Mouse (Mus musculus) intestine, postnatal 0 days (tissue): ENCODE results near the gene Tjp2. TPM values are rescaled to one million over a fixed set of nuclear protein-coding genes. Genes with fewer than 3 reads are reported as not detected.

Experiments used
- ATAC-seq: fragments of 200-750 bp; cut with Nextera tagmentation; 2 replicates; pipeline ENCODE4 v1.8.0; 2017; ENCODE audit warnings: mild to moderate bottlenecking, moderate TSS enrichment, moderate library complexity
- H3K27ac ChIP-seq: fragments of 300-500 bp; sonication (generic); 2 replicates; pipeline ENCODE4 v1.5.1; 2014; ENCODE audit warnings: mild to moderate bottlenecking, low read depth, low read length, moderate library complexity
- H3K27me3 ChIP-seq: fragments of 300-500 bp; sonication (generic); replicated peaks from 2 replicates; pipeline ENCODE4 v1.6.1; 2014; ENCODE audit warnings: low read length, mixed read lengths; ENCODE audit not compliant: control insufficient read depth, insufficient read depth
- H3K36me3 ChIP-seq: fragments of 300-500 bp; sonication (generic); 2 replicates; pipeline ENCODE4 v1.6.1; 2014; ENCODE audit warnings: mild to moderate bottlenecking, moderate library complexity; ENCODE audit not compliant: control insufficient read depth, insufficient read depth
- H3K4me1 ChIP-seq: fragments of 300-500 bp; sonication (generic); replicated peaks from 2 replicates; pipeline ENCODE4 v1.6.1; 2014; ENCODE audit warnings: antibody characterized with exemption, low read length, mixed read lengths; ENCODE audit not compliant: control insufficient read depth, insufficient read depth
- H3K4me2 ChIP-seq: fragments of 300-500 bp; sonication (generic); replicated peaks from 2 replicates; pipeline ENCODE4 v1.6.1; 2014; ENCODE audit warnings: low read depth, mild to moderate bottlenecking, moderate library complexity
- H3K4me3 ChIP-seq: fragments of 300-500 bp; sonication (generic); 2 replicates; pipeline ENCODE4 v1.5.1; 2014; ENCODE audit warnings: low read depth, low read length
- H3K9ac ChIP-seq: fragments of 300-500 bp; sonication (generic); 2 replicates; pipeline ENCODE4 v1.6.1; 2014; ENCODE audit warnings: mild to moderate bottlenecking, low read depth, low read length
- H3K9me3 ChIP-seq: fragments of 300-500 bp; sonication (generic); 2 replicates; pipeline ENCODE4 v1.6.1; 2016; ENCODE audit warnings: mixed run types; ENCODE audit not compliant: control insufficient read depth
- CTCF ChIP-seq: sonication (generic); IDR thresholded peaks from 2 replicates; pipeline ENCODE4 v1.5.1; 2016; ENCODE audit warnings: low read depth, mild to moderate bottlenecking, control low read depth, antibody characterized with exemption, moderate library complexity
- WGBS: fragments of 180-500 bp; shearing (Covaris S2); extraction: QIAGEN DNeasy Blood & Tissue Kit; methylation state at CpG from one replicate; pipeline ENCODE4 v1.1.7; 2014; 5-methylcytosine and 5-hydroxymethylcytosine counted together
- polyA plus RNA-seq: library from polyadenylated mRNA; unstranded; fragments of >200 nt; fragmentation: Nextera tagmentation; extraction: Ambion mirVana; gene quantifications from 2 replicates; pipeline ENCODE4 v1.2.1, GENCODE M21; 2015

Gene Tjp2
- polyA plus RNA-seq, 1 experiment from 2014 or later = 26.2 TPM

GRCm38 (mm10) chr19:24058851-24059250 lies 166.0 kb downstream of the Tjp2 start:
- WGBS = 73% methylated on average over 8 of the region's 8 CpGs
- no peak for ATAC-seq
- no peaks in the 10 kb centered on the region for H3K36me3 ChIP-seq
- H3K4me2 ChIP-seq = no peak overlapping the region
- H3K9me3 ChIP-seq = no peaks in the 10 kb centered on the region
- H3K4me1 ChIP-seq = no peaks in the 10 kb centered on the region; the same call in 1 of the 2 replicates
- H3K4me3 ChIP-seq = no peak overlapping the region
- no peaks in the 10 kb centered on the region for H3K27me3 ChIP-seq
- H3K27ac ChIP-seq = no peak overlapping the region
- H3K9ac ChIP-seq = no peak overlapping the region
- no peak for TF ChIP-seq CTCF

DNA sequence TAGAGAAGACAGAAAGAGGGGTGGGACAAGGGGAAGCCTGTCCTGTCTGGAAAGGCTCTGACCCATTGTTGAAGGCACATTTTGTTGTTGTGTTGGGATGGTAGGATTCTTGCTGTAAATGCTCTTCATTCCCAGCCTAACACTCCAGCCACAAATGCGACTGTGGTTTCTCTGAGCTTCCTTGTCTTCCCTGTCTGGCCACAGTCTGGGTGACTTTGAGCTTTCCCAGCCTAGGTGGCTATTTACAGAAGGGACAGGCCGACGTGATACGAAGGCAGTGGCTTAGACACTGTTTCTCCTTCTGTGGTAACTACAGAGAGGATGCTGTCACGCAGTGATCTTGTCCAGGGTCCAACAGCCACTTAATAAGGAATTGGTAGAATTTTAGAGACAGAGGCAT lies 166.8 kb downstream of the Tjp2 start:
- H3K4me2 ChIP-seq = peak overlapping the region; percentile 24; the same call in 1 of the 2 replicates
- H3K27ac ChIP-seq = 0 out of 2 replicates have a peak overlapping the region, but pooled peaks have one; percentile 35
- no peak for ATAC-seq
- no peak overlapping the region for H3K9ac ChIP-seq
- no peaks in the 10 kb centered on the region for H3K9me3 ChIP-seq
- no peak overlapping the region for H3K4me3 ChIP-seq
- WGBS = 16% methylated on average over 5 of the region's 5 CpGs
- H3K36me3 ChIP-seq = no peaks in the 10 kb centered on the region
- H3K27me3 ChIP-seq = no peaks in the 10 kb centered on the region
- TF ChIP-seq CTCF = no peak
- H3K4me1 ChIP-seq = no peaks in the 10 kb centered on the region; the same call in 1 of the 2 replicates

DNA sequence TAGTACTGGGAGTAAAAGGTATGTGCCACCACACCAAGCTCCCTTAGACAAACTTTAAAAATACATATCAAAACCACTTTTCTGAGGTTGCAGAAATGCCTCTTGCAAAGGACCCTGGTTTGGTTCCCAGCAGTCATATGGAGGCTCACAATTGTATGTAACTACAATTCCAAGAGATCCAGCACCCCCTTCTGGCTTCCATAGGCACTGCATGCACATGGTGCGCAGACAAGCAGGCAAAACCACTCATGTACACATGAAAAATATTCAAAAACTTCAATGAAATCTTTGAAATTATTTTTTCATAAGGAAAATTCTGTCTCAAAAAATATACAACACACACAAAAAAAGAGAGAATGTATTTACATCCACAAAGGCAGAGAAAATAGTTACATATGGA lies 167.9 kb downstream of the Tjp2 start:
- H3K4me2 ChIP-seq = no peak overlapping the region
- H3K9me3 ChIP-seq = no peaks in the 10 kb centered on the region
- peak; percentile 44 for TF ChIP-seq CTCF
- H3K27me3 ChIP-seq = no peaks in the 10 kb centered on the region
- no peak for ATAC-seq
- no peaks in the 10 kb centered on the region; the same call in 1 of the 2 replicates for H3K4me1 ChIP-seq
- no peak overlapping the region for H3K27ac ChIP-seq
- no peaks in the 10 kb centered on the region for H3K36me3 ChIP-seq
- H3K9ac ChIP-seq = no peak overlapping the region
- no peak overlapping the region for H3K4me3 ChIP-seq
- WGBS = 100% methylated on average over 1 of the region's 1 CpGs

- WGBS = 19% methylated on average over 2 of the region's 2 CpGs
- ATAC-seq = 0 out of 2 replicates have a peak, but pooled peaks have one; percentile 9
- H3K27ac ChIP-seq = peak overlapping the region; percentile 57; the same call in 1 of the 2 replicates
Observed at GRCm38 (mm10) chr19:24054904-24055303, 169.9 kb downstream of the Tjp2 start.

GRCm38 (mm10) chr19:24054265-24054664 lies 170.6 kb downstream of the Tjp2 start:
- H3K27me3 ChIP-seq = no peaks in the 10 kb centered on the region
- 10% methylated on average over 5 of the region's 5 CpGs for WGBS
- H3K9ac ChIP-seq = no peak overlapping the region
- no peak for TF ChIP-seq CTCF
- H3K9me3 ChIP-seq = no peaks in the 10 kb centered on the region
- H3K4me3 ChIP-seq = no peak overlapping the region
- H3K27ac ChIP-seq = peak overlapping the region; percentile 57; the same call in 1 of the 2 replicates
- no peaks in the 10 kb centered on the region; the same call in 1 of the 2 replicates for H3K4me1 ChIP-seq
- peak overlapping the region; percentile 43 for H3K4me2 ChIP-seq
- peak; percentile 75 for ATAC-seq
- no peaks in the 10 kb centered on the region for H3K36me3 ChIP-seq

More at GRCm38 (mm10) chr19:24054904-24055303, 169.9 kb downstream of the Tjp2 start:
- no peak for TF ChIP-seq CTCF
- Histone ChIP-seq H3K36me3 (no peaks in the 10 kb centered on the region), H3K9me3 (no peaks in the 10 kb centered on the region), H3K27me3 (no peaks in the 10 kb centered on the region), H3K4me1 (no peaks in the 10 kb centered on the region; the same call in 1 of the 2 replicates), H3K4me3 (no peak overlapping the region), H3K4me2 (peak overlapping the region; percentile 43; the same call in 1 of the 2 replicates), H3K9ac (no peak overlapping the region)

DNA sequence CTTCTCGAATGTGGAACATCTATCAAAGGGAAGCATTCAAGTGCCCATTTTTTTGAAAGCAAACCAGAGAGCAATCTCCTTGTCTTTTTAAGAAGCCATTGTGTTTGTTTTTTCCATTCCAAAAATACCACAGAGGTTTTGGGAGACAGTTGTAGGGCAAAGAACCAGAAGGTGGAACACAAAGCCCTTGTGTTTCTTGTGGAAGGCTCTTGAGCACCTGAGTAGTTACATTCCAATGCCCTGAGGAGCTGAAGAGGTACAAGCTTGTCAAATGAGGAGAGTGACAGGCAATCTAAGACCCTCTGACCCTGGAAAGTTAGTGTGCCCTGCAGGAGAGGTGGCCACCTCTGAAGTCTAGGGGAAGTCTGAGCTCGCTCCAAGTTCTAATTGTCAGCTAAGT lies 174.3 kb downstream of the Tjp2 start:
- 65% methylated on average over 2 of the region's 2 CpGs for WGBS
- no peak overlapping the region for H3K4me2 ChIP-seq
- no peak overlapping the region for H3K27ac ChIP-seq
- no peak for TF ChIP-seq CTCF
- no peak overlapping the region for H3K9ac ChIP-seq
- no peaks in the 10 kb centered on the region for H3K27me3 ChIP-seq
- no peaks in the 10 kb centered on the region for H3K9me3 ChIP-seq
- no peak overlapping the region for H3K4me3 ChIP-seq
- no peaks in the 10 kb centered on the region for H3K36me3 ChIP-seq
- H3K4me1 ChIP-seq = no peaks in the 10 kb centered on the region; the same call in 1 of the 2 replicates
- no peak for ATAC-seq
